Mouse (Mus musculus) ES-E14 (cell line): Measurements from ENCODE around the gene Gpd1.

Experiments used
- CHD2 ChIP-seq: IDR thresholded peaks from 2 replicates; pipeline ENCODE4 v1.6.1; 2014; ENCODE audit warnings: mild to moderate bottlenecking, low read depth, low read length, inconsistent platforms
- MAFK ChIP-seq: IDR thresholded peaks from 2 replicates; pipeline ENCODE4 v1.6.1; 2014; ENCODE audit warnings: mild to moderate bottlenecking, low read depth, low read length, inconsistent platforms; ENCODE audit not compliant: insufficient read depth
- ZNF384 ChIP-seq: IDR thresholded peaks from 2 replicates; pipeline ENCODE4 v1.6.1; 2012; ENCODE audit warnings: low read depth, low read length, inconsistent platforms

DNA sequence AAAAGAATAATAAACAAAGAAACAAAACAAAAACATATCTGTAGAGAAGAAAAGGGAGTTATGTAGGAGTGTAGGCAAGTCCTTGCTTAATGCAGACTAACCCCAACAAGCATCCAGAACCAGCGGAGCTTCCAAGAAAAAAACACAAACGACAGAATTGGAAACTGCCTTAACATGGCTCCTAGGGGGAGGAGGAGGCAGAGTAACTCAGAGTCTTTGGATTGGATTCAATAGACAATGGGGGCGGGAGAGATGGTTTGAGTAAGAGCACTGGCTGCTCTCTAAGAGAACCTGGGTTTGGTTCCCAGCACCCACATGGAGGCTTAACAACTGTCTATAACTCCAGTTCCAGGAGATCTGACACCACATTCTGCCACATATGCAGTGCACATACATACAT is 14.4 kb downstream of the Gpd1 start:
- TF ChIP-seq CHD2 (no peak), ZNF384 (no peak), MAFK (no peak)
